Mouse (Mus musculus) adrenal gland, adult 2 months (tissue): Measurements from ENCODE around the gene Zfp109. TPM values are rescaled to one million over a fixed set of nuclear protein-coding genes. Genes with fewer than 3 reads are reported as not detected.
A peak's percentile ranks its signal among the peaks of the same experiment; 100 is the strongest.

Source experiments
- DNase-seq: peaks from one replicate; pipeline ENCODE4 v3.0.0; 2021
- polyA plus RNA-seq: library from polyadenylated mRNA; depleted of rRNA; stranded (reverse); fragments of >200 nt; gene quantifications from 2 replicates; pipeline ENCODE4 v1.2.3, GENCODE M21; 2012; rRNA removed
- total RNA-seq, 2 experiments: library from RNA; stranded (reverse); gene quantifications; 2 replicates each; pipeline ENCODE4 v1.2.3; 2021

Gene Zfp109
- total and polyA plus RNA-seq, 3 experiments: 0.65 to 4.3 (median 4.1) TPM

DNA sequence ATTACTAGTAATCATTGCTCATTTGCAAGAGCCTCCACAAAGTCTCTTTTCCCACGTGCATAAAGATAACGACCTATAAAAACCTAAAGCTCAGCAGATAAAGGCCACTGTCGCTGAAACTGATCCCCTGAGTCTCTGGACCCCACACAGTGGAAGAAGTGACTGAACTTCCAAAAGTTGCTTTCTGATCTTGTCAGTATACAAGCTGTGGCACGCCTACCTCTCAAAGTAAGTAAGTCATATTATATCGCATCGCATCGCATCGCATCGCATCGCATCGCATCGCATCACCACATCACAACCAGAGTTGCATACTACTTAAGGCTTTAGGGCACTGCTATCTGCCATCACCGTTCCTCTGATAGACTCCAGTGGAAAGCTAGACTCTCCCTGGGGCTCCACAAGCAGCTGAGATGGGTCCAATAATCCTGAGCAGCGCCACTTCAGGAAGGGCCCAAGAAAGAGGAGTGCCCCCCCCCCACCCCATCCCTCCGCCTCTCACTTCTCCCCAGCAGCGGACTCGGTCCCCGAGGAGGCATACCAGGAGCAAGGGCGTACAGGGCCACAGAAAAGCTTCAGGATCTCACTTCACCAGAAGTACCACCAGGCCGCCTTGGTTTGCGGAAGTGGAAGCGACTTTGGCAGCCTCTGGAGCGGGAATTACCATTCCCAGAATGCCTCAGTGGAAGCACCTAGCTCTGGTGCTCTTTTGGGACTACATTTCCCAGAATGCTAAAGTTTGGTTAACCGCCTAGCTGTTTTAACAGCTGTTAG lies 29.7 kb downstream of the Zfp109 start:
- peak; percentile 78 for DNase-seq

DNA sequence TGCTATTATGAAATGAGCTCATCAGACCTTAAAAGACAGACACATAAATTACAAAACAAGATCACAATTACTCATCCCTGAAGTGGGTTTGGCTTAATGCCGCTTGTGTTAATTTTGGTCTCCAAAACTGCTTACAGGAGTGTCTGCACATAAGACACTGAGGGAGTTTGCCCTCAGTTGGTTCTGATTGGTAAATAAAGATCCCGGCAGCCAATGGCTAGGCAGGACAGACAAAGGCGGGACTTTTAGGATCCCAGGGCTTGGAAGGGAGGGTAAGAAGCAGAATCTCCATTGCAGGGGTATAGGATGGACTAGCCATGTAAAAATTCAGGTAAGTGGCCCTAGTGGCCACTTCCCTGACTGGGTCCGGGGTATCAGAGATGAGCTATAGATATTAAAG lies 40.4 kb downstream of the Zfp109 start:
- peak; percentile 10 for DNase-seq

- no peak for DNase-seq
These were observed 44.2 kb downstream of the Zfp109 start for GRCm38 (mm10) chr7:24193157-24193556.

DNA sequence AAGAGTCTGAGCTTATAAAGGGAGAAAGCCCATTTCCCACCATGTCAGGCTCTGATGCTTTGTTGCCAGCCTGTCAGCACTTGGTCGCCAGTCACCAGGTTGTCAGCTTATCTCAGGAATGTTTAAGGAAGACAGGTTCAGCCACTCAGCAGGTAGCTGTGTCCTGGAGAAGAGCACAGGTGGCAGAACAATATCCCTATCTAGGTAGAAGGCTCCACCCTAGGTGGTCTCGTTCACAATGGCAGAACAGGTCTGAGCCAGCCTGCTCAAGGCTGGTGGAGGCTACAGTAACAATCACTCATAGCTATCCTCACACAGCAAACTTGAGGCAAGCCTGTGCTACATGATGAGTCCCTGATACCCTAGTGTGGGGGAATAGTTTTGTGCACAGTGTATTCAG lies 46.0 kb downstream of the Zfp109 start:
- no peak for DNase-seq

- DNase-seq: no peak
These were observed 47.8 kb downstream of the Zfp109 start for GRCm38 (mm10) chr7:24189571-24189944.

DNA sequence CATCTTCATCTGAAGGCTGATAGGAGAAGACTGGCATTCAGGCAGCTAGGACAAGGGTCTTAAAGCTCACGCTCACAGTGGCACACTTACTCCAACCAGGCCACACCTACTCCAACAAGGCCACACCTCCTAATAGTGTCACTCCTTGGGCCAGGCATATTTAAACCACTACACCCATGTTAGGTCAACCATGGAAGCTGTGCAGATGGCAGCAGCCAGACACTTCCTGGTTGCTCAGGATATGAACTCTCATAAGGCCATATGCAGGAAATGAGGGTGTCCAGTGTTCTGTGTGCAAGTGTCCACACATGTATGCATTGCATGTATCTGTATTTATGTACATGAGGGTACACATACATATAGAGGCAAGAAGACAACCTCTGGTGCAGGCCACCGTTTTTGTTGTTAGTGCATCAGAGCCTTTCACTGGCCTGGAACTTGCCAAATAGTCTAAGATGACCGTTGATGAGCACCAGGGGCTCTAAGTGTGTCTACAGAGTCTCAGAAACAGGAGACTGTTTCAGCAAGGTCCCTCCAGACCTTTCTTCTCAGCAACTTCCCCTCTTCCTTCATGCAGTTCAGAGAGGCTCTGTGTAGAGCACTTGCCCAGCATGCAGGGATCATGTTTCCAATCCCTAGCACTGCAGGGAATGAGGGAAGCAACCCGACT lies 48.3 kb downstream of the Zfp109 start:
- no peak for DNase-seq

- DNase-seq: no peak
These were observed 49.7 kb downstream of the Zfp109 start for GRCm38 (mm10) chr7:24187611-24188010.

Other genes with a start within 250 kb of the Zfp109 start
- gene V1rd19, start 235.9 kb downstream of the Zfp109 start, total RNA-seq: not detected
- not detected in 2 replicates for gene V1rd19, start 235.9 kb downstream of the Zfp109 start, polyA plus RNA-seq
- gene Vmn1r183, start 184.3 kb downstream of the Zfp109 start, total RNA-seq: not detected
- not detected in 2 replicates for gene Vmn1r183, start 184.3 kb downstream of the Zfp109 start, polyA plus RNA-seq
- 10 to 100 TPM; 21.7 to 26.3 TPM for gene Zfp180, start 155.6 kb downstream of the Zfp109 start, total RNA-seq
- 11.3 and 17.9 TPM in 2 replicates for gene Zfp180, start 155.6 kb downstream of the Zfp109 start, polyA plus RNA-seq
- gene Zfp112, start 125.2 kb downstream of the Zfp109 start, total RNA-seq: 1 to 10 TPM; 3.1 to 4.1 TPM
- gene Zfp112, start 125.2 kb downstream of the Zfp109 start, polyA plus RNA-seq: 1.8 and 2.2 TPM in 2 replicates
- gene Zfp235, start 103.4 kb downstream of the Zfp109 start, total RNA-seq: 1 to 10 TPM; 9.4 to 9.7 TPM
- gene Zfp235, start 103.4 kb downstream of the Zfp109 start, polyA plus RNA-seq: 2.6 and 4.2 TPM in 2 replicates
- under 1 TPM; 0.37 to 0.38 TPM for gene Zfp114, start 62.5 kb downstream of the Zfp109 start, total RNA-seq
- 0.04 and 0.08 TPM in 2 replicates for gene Zfp114, start 62.5 kb downstream of the Zfp109 start, polyA plus RNA-seq
- 1 to 10 TPM; 6.6 to 9.4 TPM for gene Zfp111, start 26.1 kb downstream of the Zfp109 start, total RNA-seq
- 0.58 and 0.70 TPM in 2 replicates for gene Zfp111, start 26.1 kb downstream of the Zfp109 start, polyA plus RNA-seq
- gene Zfp108, start 17.2 kb upstream of the Zfp109 start, total RNA-seq: 1 to 10 TPM; 2.2 to 3.7 TPM
- 0.35 and 0.44 TPM in 2 replicates for gene Zfp108, start 17.2 kb upstream of the Zfp109 start, polyA plus RNA-seq
- gene Zfp93, start 32.9 kb upstream of the Zfp109 start, total RNA-seq: 1 to 10 TPM; 4.1 to 4.3 TPM
- 1.1 and 1.3 TPM in 2 replicates for gene Zfp93, start 32.9 kb upstream of the Zfp109 start, polyA plus RNA-seq
- gene Zfp61, start 63.7 kb upstream of the Zfp109 start, total RNA-seq: 1 to 10 TPM; 7.0 to 9.6 TPM
- 2.0 and 2.6 TPM in 2 replicates for gene Zfp61, start 63.7 kb upstream of the Zfp109 start, polyA plus RNA-seq
- gene Zfp94, start 79.1 kb upstream of the Zfp109 start, total RNA-seq: 1 to 10 TPM; 3.1 to 5.5 TPM
- 4.3 and 4.6 TPM in 2 replicates for gene Zfp94, start 79.1 kb upstream of the Zfp109 start, polyA plus RNA-seq
- 1 to 10 TPM in 1 of 2 experiments, under 1 TPM in 1; 0.58 to 1.2 TPM for gene Tescl, start 96.4 kb upstream of the Zfp109 start, total RNA-seq
- 1.2 and 1.8 TPM in 2 replicates for gene Tescl, start 96.4 kb upstream of the Zfp109 start, polyA plus RNA-seq
- not detected for gene Lypd5, start 111.6 kb upstream of the Zfp109 start, total RNA-seq
- gene Lypd5, start 111.6 kb upstream of the Zfp109 start, polyA plus RNA-seq: not detected in 2 replicates
- gene Kcnn4, start 132.7 kb upstream of the Zfp109 start, total RNA-seq: under 1 TPM; 0.37 to 0.97 TPM
- 2.1 and 3.0 TPM in 2 replicates for gene Kcnn4, start 132.7 kb upstream of the Zfp109 start, polyA plus RNA-seq
- gene Smg9, start 162.1 kb upstream of the Zfp109 start, total RNA-seq: 10 to 100 TPM; 19.7 to 20.2 TPM
- gene Smg9, start 162.1 kb upstream of the Zfp109 start, polyA plus RNA-seq: 45.8 and 46.0 TPM in 2 replicates
- not detected for gene Irgc1, start 214.7 kb upstream of the Zfp109 start, total RNA-seq
- 0.19 TPM in 1 of 2 replicates, not detected in the other for gene Irgc1, start 214.7 kb upstream of the Zfp109 start, polyA plus RNA-seq
- 10 to 100 TPM in 1 of 2 experiments, 1 to 10 TPM in 1; 9.5 to 10.8 TPM for gene Plaur, start 224.9 kb upstream of the Zfp109 start, total RNA-seq
- gene Plaur, start 224.9 kb upstream of the Zfp109 start, polyA plus RNA-seq: 15.5 and 18.0 TPM in 2 replicates
- 1 to 10 TPM; 1.7 to 4.7 TPM for gene Cadm4, start 244.5 kb upstream of the Zfp109 start, total RNA-seq
- 6.6 and 7.5 TPM in 2 replicates for gene Cadm4, start 244.5 kb upstream of the Zfp109 start, polyA plus RNA-seq